Mouse (Mus musculus) midbrain, embryonic 14.5 days (tissue): ENCODE data around the gene Wdr76. TPM values are rescaled to one million over a fixed set of nuclear protein-coding genes. Genes with fewer than 3 reads are reported as not detected.

Experiments used
- ATAC-seq: fragments of 200-750 bp; cut with Nextera tagmentation; 2 replicates; pipeline ENCODE4 v1.8.0; 2017; ENCODE audit warnings: moderate number of reproducible peaks, moderate library complexity; ENCODE audit not compliant: low FRiP score, low TSS enrichment
- DNase-seq: peaks from one replicate; pipeline ENCODE4 v3.0.0-alpha.2; 2015
- H3K27ac ChIP-seq: fragments of 300-500 bp; sonication (generic); replicated peaks from 2 replicates; pipeline ENCODE4 v1.5.1; 2014; ENCODE audit warnings: mild to moderate bottlenecking, low read depth, low read length, moderate library complexity
- H3K27me3 ChIP-seq: fragments of 300-500 bp; sonication (generic); 2 replicates; pipeline ENCODE4 v1.6.1; 2014; ENCODE audit warnings: low read length, control low read depth, mixed read lengths; ENCODE audit not compliant: control insufficient read depth, insufficient read depth
- H3K36me3 ChIP-seq: fragments of 300-500 bp; sonication (generic); 2 replicates; pipeline ENCODE4 v1.6.1; 2014; ENCODE audit warnings: low read length, control low read depth; ENCODE audit not compliant: control insufficient read depth, insufficient read depth
- H3K4me1 ChIP-seq: fragments of 300-500 bp; sonication (generic); 2 replicates; pipeline ENCODE4 v1.6.1; 2014; ENCODE audit warnings: mild to moderate bottlenecking, antibody characterized with exemption, low read length, control low read depth; ENCODE audit not compliant: control insufficient read depth, insufficient read depth
- H3K4me2 ChIP-seq: fragments of 300-500 bp; sonication (generic); 2 replicates; pipeline ENCODE4 v1.6.1; 2014; ENCODE audit warnings: mild to moderate bottlenecking, low read length, moderate library complexity
- H3K4me3 ChIP-seq: fragments of 300-500 bp; sonication (generic); replicated peaks from 2 replicates; pipeline ENCODE4 v1.5.1; 2014; ENCODE audit warnings: low read depth, low read length
- H3K9ac ChIP-seq: fragments of 300-500 bp; sonication (generic); replicated peaks from 2 replicates; pipeline ENCODE4 v1.6.1; 2014; ENCODE audit warnings: mild to moderate bottlenecking, low read length, moderate library complexity
- H3K9me3 ChIP-seq: fragments of 300-500 bp; sonication (generic); 2 replicates; pipeline ENCODE4 v1.6.1; 2016; ENCODE audit warnings: low read length, control low read depth, mixed read lengths; ENCODE audit not compliant: control insufficient read depth
- WGBS: fragments of 180-500 bp; shearing (Covaris S2); extraction: QIAGEN DNeasy Blood & Tissue Kit; methylation state at CpG from one replicate; pipeline ENCODE4 v1.1.7; 2014; 5-methylcytosine and 5-hydroxymethylcytosine counted together
- polyA plus RNA-seq: library from polyadenylated mRNA; unstranded; fragments of >200 nt; fragmentation: Nextera tagmentation; extraction: Ambion mirVana; gene quantifications from 2 replicates; pipeline ENCODE4 v1.2.1, GENCODE M21; 2014

Wdr76 gene
- polyA plus RNA-seq, 1 experiment from 2014 or later, result 5.4 TPM

DNA sequence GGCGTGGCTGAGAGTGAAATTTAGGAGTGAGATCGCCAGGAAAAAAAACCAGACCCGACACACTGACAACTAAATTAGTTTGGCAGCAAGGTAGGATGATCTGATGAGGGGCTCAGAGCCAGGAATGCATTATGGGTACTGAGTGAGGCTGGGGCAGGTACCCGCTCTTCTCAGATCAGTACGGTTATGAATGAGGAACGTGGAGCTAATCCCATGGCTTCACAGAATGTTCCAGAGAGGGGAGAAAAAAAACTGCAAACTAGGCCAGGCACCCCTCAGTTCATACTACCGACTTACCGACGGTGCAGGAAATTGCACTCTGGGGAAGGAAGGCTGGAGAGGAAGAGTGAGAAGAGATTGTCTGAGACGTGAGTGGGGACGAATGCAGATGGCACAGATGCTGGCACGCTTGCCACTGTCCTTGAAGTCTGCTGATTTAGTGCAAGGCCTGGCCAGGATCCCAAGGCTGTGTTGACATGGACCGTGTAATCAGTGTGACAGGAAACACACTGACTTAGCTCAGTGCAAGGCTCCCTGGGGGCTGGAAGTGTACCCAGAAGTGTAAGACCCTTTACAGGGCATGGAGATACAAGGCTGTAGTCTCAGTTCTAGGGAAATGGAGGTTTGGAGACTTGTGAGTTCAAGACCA, 77.1 kb downstream of the Wdr76 start:
- H3K9ac ChIP-seq, result no peak overlapping the region
- peaks cover 16% of the 10 kb centered on the region; the same call in 1 of the 2 replicates for H3K36me3 ChIP-seq
- H3K27me3 ChIP-seq, result no peaks in the 10 kb centered on the region
- no peaks in the 10 kb centered on the region for H3K9me3 ChIP-seq
- 30% methylated on average over 13 of the region's 13 CpGs for WGBS
- no peak overlapping the region for H3K4me3 ChIP-seq
- 0 out of 2 replicates have a peak overlapping the region, but pooled peaks have one; percentile 32 for H3K27ac ChIP-seq
- no peak overlapping the region for H3K4me2 ChIP-seq
- ATAC-seq (peak; percentile 73), DNase-seq (peak; percentile 83)
- H3K4me1 ChIP-seq, result peaks cover 7% of the 10 kb centered on the region

DNA sequence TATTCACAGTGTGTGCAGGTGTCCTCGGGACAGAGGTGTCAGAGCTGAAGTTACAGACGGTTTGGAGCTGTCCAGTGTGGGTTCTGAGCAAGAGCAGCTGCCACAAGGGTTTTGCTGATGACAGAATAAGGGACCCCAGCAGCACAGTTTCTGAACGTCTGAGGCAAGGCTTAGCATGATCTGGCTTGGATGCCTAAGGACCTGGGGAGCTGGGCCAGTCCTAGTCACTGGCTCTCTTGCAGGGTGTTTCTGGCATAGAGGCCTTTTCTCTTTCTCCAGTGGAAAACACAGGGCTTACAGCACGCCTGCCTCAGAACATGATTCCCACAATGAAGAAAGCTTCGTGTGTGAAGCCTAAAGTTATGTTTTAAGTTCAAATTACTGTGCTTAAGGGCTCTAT, 78.2 kb downstream of the Wdr76 start:
- H3K36me3 ChIP-seq, result peaks cover 16% of the 10 kb centered on the region; the same call in 1 of the 2 replicates
- no peak for ATAC-seq
- H3K9me3 ChIP-seq, result no peaks in the 10 kb centered on the region
- no peak overlapping the region for H3K4me3 ChIP-seq
- H3K27me3 ChIP-seq, result no peaks in the 10 kb centered on the region
- no peak overlapping the region for H3K27ac ChIP-seq
- H3K4me1 ChIP-seq, result peaks cover 11% of the 10 kb centered on the region
- no peak overlapping the region for H3K4me2 ChIP-seq
- WGBS, result 79% methylated on average over 5 of the region's 5 CpGs
- DNase-seq, result no peak
- H3K9ac ChIP-seq, result no peak overlapping the region

DNA sequence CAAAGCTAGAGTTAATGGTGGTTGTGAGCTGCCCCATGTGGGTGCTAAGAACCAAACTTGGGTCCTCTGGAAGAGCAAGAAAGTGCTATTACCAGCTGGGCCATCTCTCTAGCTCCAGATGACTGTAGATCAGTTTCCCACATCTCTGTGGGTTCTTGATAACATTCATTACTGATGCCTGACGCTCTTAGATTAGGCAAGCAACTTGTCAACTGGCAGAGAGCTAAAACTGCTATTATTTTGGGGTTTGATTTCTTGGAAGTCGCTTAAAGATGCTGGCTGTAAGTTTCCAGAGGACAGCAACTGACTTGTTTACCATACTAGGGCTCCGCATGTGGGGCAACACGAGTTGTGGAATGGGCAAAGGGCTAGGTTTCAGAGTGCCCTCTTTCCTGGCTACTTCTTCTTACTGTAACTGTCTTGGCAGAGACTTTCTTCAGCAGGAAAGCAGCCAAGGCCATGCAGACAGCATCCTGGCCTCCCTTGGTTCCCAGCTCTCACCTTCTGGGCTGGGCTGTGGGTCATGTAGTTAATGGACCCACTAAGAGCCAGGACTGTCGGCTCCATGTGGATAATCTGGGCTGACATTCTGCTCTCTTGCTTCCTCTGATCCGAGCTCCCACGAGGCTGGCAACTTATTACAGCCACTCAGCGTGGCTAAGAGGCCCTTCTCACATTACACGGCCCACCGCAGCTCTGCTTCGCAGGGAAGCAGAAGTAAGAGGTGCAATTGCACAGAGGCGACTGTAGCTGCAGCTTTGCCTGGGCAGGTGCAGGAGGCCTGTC, 81.2 kb downstream of the Wdr76 start:
- Histone ChIP-seq H3K36me3 (peaks cover 15% of the 10 kb centered on the region; the same call in 1 of the 2 replicates), H3K4me1 (peaks cover 11% of the 10 kb centered on the region), H3K4me2 (no peak overlapping the region), H3K4me3 (no peak overlapping the region), H3K9ac (no peak overlapping the region), H3K27ac (peak overlapping the region; percentile 57), H3K9me3 (no peaks in the 10 kb centered on the region), H3K27me3 (no peaks in the 10 kb centered on the region)
- DNase-seq (peak; percentile 41), ATAC-seq (no peak)
- 34% methylated on average over 12 of the region's 12 CpGs for WGBS

DNA sequence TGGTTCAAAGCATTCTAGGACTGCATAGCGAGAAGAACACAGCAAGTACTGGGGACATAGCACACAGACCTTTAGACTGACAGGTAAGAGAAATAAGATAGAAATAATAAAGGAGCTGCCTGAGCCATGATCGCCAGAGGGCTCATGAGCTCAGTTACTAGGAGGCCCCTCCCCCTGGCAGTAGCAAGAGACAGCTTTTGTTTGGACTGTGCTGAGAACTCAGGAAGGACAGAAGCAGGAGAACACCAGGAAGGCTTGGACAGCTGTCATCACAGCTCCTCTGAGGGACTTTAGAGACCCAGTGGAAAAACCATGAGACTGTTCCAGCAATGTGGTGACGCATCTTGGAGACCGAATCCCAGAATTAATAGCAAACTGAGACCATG, 81.8 kb downstream of the Wdr76 start:
- DNase-seq (peak; percentile 57), ATAC-seq (no peak)
- Histone ChIP-seq H3K9ac (no peak overlapping the region), H3K27me3 (no peaks in the 10 kb centered on the region), H3K36me3 (peaks cover 11% of the 10 kb centered on the region; the same call in 1 of the 2 replicates), H3K9me3 (no peaks in the 10 kb centered on the region), H3K27ac (peak overlapping the region; percentile 57), H3K4me1 (peaks cover 11% of the 10 kb centered on the region), H3K4me2 (no peak overlapping the region), H3K4me3 (no peak overlapping the region)
- WGBS, result 32% methylated on average over 4 of the region's 4 CpGs

DNA sequence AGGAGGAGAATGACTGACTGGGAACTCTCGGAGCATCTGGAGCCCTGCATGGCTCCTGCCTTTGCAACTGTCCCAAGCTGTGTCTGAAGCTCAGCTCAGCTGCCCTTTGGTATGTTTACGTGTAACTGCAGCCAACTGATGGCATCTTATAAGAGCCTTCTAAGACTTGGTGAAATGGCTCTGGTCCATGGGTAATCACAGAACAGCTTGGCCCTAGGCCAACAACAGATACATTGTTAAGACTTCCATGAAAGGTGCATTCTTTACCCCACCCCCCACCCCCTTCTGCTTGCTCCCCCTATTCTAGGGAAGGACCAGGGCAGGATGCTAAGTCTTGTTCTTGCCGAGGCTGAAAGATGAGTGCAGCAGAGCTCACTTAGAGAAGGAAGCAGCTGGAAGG, 87.6 kb downstream of the Wdr76 start:
- H3K27me3 ChIP-seq, result no peaks in the 10 kb centered on the region
- WGBS, result 55% methylated on average over 3 of the region's 3 CpGs
- no peaks in the 10 kb centered on the region for H3K9me3 ChIP-seq
- ATAC-seq (no peak), DNase-seq (no peak)
- H3K27ac ChIP-seq, result no peak overlapping the region
- H3K36me3 ChIP-seq, result no peaks in the 10 kb centered on the region
- no peak overlapping the region for H3K4me3 ChIP-seq
- H3K4me1 ChIP-seq, result no peaks in the 10 kb centered on the region
- H3K4me2 ChIP-seq, result no peak overlapping the region
- H3K9ac ChIP-seq, result no peak overlapping the region

Other genes starting within 250 kb of the Wdr76 start
- 146 and 193 TPM in 2 replicates for gene Trp53bp1, start 235.3 kb upstream of the Wdr76 start, polyA plus RNA-seq
- 19.6 and 25.7 TPM in 2 replicates for gene Map1a, start 217.1 kb upstream of the Wdr76 start, polyA plus RNA-seq
- gene Ppip5k1, start 151.3 kb upstream of the Wdr76 start, polyA plus RNA-seq, result 14.9 and 19.7 TPM in 2 replicates
- 40.0 and 47.3 TPM in 2 replicates for gene Ckmt1, start 149.0 kb upstream of the Wdr76 start, polyA plus RNA-seq
- not detected in 2 replicates for gene Strc, start 119.6 kb upstream of the Wdr76 start, polyA plus RNA-seq
- 238 and 249 TPM in 2 replicates for gene Pdia3, start 92.9 kb upstream of the Wdr76 start, polyA plus RNA-seq
- 2.9 and 4.5 TPM in 2 replicates for gene Catsper2, start 92.9 kb upstream of the Wdr76 start, polyA plus RNA-seq
- 1.4 and 2.0 TPM in 2 replicates for gene Ell3, start 62.4 kb upstream of the Wdr76 start, polyA plus RNA-seq
- gene Serf2, start 57.5 kb upstream of the Wdr76 start, polyA plus RNA-seq, result 352 and 382 TPM in 2 replicates
- gene Hypk, start 53.4 kb upstream of the Wdr76 start, polyA plus RNA-seq, result 92.4 and 102 TPM in 2 replicates
- gene Serinc4, start 49.9 kb upstream of the Wdr76 start, polyA plus RNA-seq, result 1.8 TPM in 2 replicates
- gene Mfap1b, start 32.7 kb upstream of the Wdr76 start, polyA plus RNA-seq, result 74.5 and 75.5 TPM in 2 replicates
- 26.7 and 31.4 TPM in 2 replicates for gene Mfap1a, start 58 bp upstream of the Wdr76 start, polyA plus RNA-seq